Mouse (Mus musculus) kidney, postnatal 0 days (tissue): ENCODE measurements around the gene Scn8a. TPM values are rescaled to one million over a fixed set of nuclear protein-coding genes. Genes with fewer than 3 reads are reported as not detected.

Experiments used
- ATAC-seq: fragments of 200-750 bp; cut with Nextera tagmentation; replicated peaks from 2 replicates; pipeline ENCODE4 v1.8.0; 2017; ENCODE audit warnings: low read depth, moderate number of reproducible peaks, moderate TSS enrichment, moderate library complexity; ENCODE audit not compliant: low FRiP score
- DNase-seq: peaks from one replicate; pipeline ENCODE4 v3.0.0-alpha.2; 2016; ENCODE audit warnings: low spot score
- H3K27ac ChIP-seq: fragments of 300-500 bp; sonication (generic); 2 replicates; pipeline ENCODE4 v1.5.1; 2014; ENCODE audit warnings: mild to moderate bottlenecking
- H3K27me3 ChIP-seq: fragments of 300-500 bp; sonication (generic); 2 replicates; pipeline ENCODE4 v1.6.1; 2014; ENCODE audit warnings: low read length, mixed read lengths; ENCODE audit not compliant: insufficient read depth
- H3K36me3 ChIP-seq: fragments of 300-500 bp; sonication (generic); 2 replicates; pipeline ENCODE4 v1.6.1; 2014; ENCODE audit warnings: low read length, mixed read lengths; ENCODE audit not compliant: insufficient read depth
- H3K4me1 ChIP-seq: fragments of 300-500 bp; sonication (generic); replicated peaks from 2 replicates; pipeline ENCODE4 v1.6.1; 2014; ENCODE audit warnings: antibody characterized with exemption, low read length, mixed read lengths; ENCODE audit not compliant: insufficient read depth
- H3K4me2 ChIP-seq: fragments of 300-500 bp; sonication (generic); 2 replicates; pipeline ENCODE4 v1.6.1; 2014; ENCODE audit warnings: mild to moderate bottlenecking, low read length, moderate library complexity, mixed read lengths
- H3K4me3 ChIP-seq: fragments of 300-500 bp; sonication (generic); replicated peaks from 2 replicates; pipeline ENCODE4 v1.5.1; 2014; ENCODE audit warnings: low read depth, low read length
- H3K9ac ChIP-seq: fragments of 300-500 bp; sonication (generic); 2 replicates; pipeline ENCODE4 v1.6.1; 2014; ENCODE audit warnings: low read depth, low read length
- H3K9me3 ChIP-seq: fragments of 300-500 bp; sonication (generic); replicated peaks from 2 replicates; pipeline ENCODE4 v1.6.1; 2016; ENCODE audit warnings: low read length, inconsistent platforms, mixed read lengths
- CTCF ChIP-seq: IDR thresholded peaks from 2 replicates; pipeline ENCODE4 v1.5.1; 2016; ENCODE audit warnings: antibody characterized with exemption, low read depth, mild to moderate bottlenecking, moderate library complexity
- WGBS: fragments of 180-500 bp; shearing (Covaris S2); extraction: QIAGEN DNeasy Blood & Tissue Kit; methylation state at CpG from one replicate; pipeline ENCODE4 v1.1.7; 2014; 5-methylcytosine and 5-hydroxymethylcytosine counted together
- polyA plus RNA-seq: library from polyadenylated mRNA; unstranded; fragments of >200 nt; fragmentation: Nextera tagmentation; extraction: Ambion mirVana; gene quantifications from 2 replicates; pipeline ENCODE4 v1.2.1, GENCODE M21; 2015

Gene Scn8a
- polyA plus RNA-seq, 1 experiment from 2014 or later, result 5.9 TPM

DNA sequence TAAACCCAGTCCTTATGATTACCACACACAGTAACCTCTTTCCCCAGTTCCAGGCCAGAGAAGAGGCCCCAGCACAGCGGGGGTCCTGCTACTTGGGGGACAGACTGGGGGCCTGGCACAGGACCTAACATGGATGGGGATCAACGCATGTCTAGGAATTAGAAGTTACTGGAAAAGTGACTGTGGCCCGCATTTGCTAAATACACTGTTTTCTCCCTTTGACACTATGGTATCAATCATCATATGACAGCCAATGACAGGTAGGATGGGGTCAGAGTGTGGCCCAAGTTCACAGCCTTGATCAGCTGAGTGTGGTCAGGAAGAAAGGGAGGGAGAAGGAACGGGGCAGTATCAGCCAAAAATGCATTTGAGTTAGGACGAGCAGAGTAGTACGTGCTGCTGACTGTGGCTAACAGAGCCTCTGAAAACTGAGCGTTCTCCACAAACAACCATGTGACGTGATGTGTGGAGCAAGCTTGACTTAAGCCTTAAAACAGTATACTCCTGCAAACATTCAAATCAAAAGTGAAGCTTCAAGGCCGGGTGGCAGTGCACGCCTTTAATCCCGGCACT, 190.7 kb downstream of the Scn8a start:
- Histone ChIP-seq H3K4me3 (no peak overlapping the region), H3K36me3 (no peaks in the 10 kb centered on the region), H3K4me1 (peaks cover 6% of the 10 kb centered on the region), H3K27ac (no peak overlapping the region), H3K4me2 (no peak overlapping the region), H3K9me3 (no peaks in the 10 kb centered on the region), H3K27me3 (no peaks in the 10 kb centered on the region), H3K9ac (no peak overlapping the region)
- no peak for TF ChIP-seq CTCF
- 62% methylated on average over 11 of the region's 11 CpGs for WGBS
- DNase-seq, result no peak
- ATAC-seq, result no peak

DNA sequence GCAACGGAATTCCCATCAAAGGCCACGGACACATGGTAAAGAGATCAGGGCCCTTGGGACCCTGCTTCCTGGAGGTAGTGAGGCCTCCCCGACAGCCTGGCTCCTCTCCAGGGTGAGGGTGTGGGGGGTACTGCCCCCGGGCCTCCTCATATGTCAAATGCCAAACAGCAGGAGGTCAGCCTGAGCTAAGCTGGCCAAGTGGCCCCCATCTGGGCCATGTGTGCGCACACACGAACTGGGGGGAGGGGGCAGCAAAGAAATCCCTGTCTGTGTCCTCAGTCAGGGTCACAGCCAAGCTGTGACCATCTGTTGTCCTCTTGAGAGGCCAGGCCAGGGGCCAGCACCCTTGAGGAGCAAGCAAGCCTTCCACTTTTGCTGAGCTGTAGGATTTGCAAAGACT, 195.4 kb downstream of the Scn8a start:
- Histone ChIP-seq H3K4me1 (peaks cover 48% of the 10 kb centered on the region), H3K4me3 (no peak overlapping the region), H3K9me3 (no peaks in the 10 kb centered on the region), H3K27me3 (no peaks in the 10 kb centered on the region), H3K27ac (no peak overlapping the region), H3K4me2 (no peak overlapping the region), H3K36me3 (no peaks in the 10 kb centered on the region), H3K9ac (0 out of 2 replicates have a peak overlapping the region, but pooled peaks have one; percentile 13)
- no peak for TF ChIP-seq CTCF
- DNase-seq, result no peak
- WGBS, result 31% methylated on average over 6 of the region's 6 CpGs
- no peak for ATAC-seq

DNA sequence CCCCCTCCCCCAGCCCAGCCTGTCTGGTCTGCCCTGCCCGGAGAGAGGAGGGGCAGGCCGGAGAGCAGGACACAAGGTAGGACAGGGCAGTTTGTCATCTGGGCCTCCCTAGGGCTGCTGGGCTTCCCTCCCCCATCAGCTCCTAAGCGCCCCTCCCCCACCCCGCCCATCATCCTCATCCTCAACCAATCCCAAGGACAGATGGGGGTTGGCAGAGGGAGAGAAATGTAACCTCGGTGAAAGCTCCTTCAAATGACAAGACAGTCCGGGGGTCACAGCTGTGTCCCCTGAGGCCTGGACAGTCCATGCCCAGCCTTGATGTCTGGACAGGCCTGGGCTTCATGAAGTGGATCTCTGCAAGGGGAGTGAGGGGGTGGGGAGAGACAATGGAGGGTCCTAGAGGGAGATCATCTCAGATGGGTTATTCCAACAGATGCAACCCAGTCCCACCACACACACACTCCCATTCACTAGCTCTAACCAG, 196.7 kb downstream of the Scn8a start:
- H3K36me3 ChIP-seq, result no peaks in the 10 kb centered on the region
- no peak for DNase-seq
- no peak for ATAC-seq
- H3K4me2 ChIP-seq, result no peak overlapping the region
- no peak for TF ChIP-seq CTCF
- no peaks in the 10 kb centered on the region for H3K9me3 ChIP-seq
- no peaks in the 10 kb centered on the region for H3K27me3 ChIP-seq
- H3K4me1 ChIP-seq, result peaks cover 61% of the 10 kb centered on the region
- WGBS, result 17% methylated on average over 6 of the region's 6 CpGs
- no peak overlapping the region for H3K27ac ChIP-seq
- H3K9ac ChIP-seq, result 0 out of 2 replicates have a peak overlapping the region, but pooled peaks have one; percentile 23
- no peak overlapping the region for H3K4me3 ChIP-seq

DNA sequence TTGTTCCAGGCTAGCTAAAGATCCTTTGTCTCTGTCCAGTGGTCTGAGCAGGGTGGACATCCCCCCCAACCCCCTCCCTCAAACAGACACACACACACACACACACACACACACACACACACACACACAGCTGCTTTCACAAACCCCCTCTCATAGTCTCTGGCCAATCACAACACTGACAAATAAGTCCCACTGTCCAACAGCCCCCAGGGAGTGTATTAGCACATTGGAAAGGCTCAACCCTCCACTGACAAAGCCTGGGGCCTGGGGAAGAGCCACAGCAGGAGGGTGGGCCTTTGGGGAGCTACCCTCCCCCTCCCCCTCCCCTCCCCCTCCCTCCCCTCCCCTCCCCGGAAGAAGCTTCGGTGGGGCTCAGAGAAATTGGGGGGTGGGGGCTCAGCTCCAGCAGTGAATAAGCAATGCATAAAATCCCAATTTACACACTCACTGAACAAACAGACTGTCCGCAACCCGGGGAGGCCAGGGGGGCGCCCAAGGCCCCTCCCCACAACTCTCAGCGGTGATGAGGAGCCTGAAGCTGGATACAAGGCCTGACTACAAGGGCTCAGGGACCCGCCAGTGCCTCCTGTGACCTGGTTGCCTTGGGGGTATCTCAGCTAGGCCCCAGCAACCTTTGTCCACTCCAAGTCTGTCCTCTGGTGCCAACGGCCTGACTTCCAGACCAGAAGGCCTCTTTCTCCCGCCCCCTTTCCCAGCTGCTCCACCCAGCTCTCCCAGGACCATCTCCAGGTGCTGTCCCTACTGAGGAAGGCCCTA, 197.4 kb downstream of the Scn8a start:
- H3K4me1 ChIP-seq, result peaks cover 67% of the 10 kb centered on the region
- no peaks in the 10 kb centered on the region for H3K27me3 ChIP-seq
- H3K9ac ChIP-seq, result no peak overlapping the region
- DNase-seq, result no peak
- H3K27ac ChIP-seq, result peak overlapping the region; percentile 70
- WGBS, result 38% methylated on average over 7 of the region's 9 CpGs
- TF ChIP-seq CTCF, result no peak
- no peaks in the 10 kb centered on the region for H3K36me3 ChIP-seq
- no peak overlapping the region for H3K4me2 ChIP-seq
- no peak for ATAC-seq
- no peaks in the 10 kb centered on the region for H3K9me3 ChIP-seq
- H3K4me3 ChIP-seq, result no peak overlapping the region

DNA sequence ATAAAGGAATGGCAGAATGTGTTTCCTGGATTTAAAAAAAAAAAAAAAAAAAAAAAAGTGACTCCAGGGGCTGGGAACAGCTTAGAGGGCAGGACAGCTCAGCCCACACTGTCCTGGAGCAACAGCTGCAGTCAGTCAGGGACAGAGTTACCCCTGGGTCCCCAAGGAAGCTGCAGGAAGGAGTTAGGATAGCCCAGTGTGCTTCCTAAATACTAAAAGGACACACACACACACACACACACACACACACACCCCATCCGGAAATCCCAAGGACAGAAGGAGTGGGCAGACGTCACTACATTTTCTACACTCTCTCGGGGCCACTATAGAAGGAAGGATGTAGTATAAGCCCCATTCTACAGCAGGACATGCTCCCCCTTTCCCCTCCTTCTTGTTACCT, 198.4 kb downstream of the Scn8a start:
- 0 out of 2 replicates have a peak overlapping the region, but pooled peaks have one; percentile 2 for H3K9ac ChIP-seq
- H3K27me3 ChIP-seq, result no peaks in the 10 kb centered on the region
- H3K36me3 ChIP-seq, result no peaks in the 10 kb centered on the region
- no peak for TF ChIP-seq CTCF
- H3K4me2 ChIP-seq, result no peak overlapping the region
- ATAC-seq (no peak), DNase-seq (peak; percentile 74)
- no peaks in the 10 kb centered on the region for H3K9me3 ChIP-seq
- 35% methylated on average over 3 of the region's 3 CpGs for WGBS
- peaks cover 75% of the 10 kb centered on the region for H3K4me1 ChIP-seq
- peak overlapping the region; percentile 70; the same call in 1 of the 2 replicates for H3K27ac ChIP-seq
- H3K4me3 ChIP-seq, result no peak overlapping the region

DNA sequence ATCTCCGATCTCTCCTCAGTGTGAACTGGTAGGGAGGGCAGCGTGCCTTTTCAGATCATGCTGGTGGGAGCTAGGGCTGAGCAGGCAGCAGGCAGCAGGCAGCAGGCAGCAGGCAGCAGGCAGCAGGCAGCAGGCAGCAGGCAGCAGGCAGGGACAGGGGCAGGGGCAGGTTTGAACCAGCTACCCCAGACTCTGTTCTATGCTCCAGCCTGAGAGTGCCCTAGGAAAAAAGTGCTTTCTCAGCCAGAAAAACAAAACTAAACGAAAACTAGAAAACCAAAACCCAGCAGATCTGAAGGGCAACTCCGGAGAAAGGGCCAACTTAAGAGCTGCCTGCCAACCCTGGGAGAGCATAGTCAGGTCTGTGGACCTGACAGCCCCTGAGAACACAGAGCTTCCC, 199.0 kb downstream of the Scn8a start:
- Histone ChIP-seq H3K27ac (peak overlapping the region; percentile 82), H3K4me2 (no peak overlapping the region), H3K9ac (no peak overlapping the region), H3K27me3 (no peaks in the 10 kb centered on the region), H3K4me1 (peaks cover 77% of the 10 kb centered on the region), H3K4me3 (no peak overlapping the region), H3K9me3 (no peaks in the 10 kb centered on the region), H3K36me3 (no peaks in the 10 kb centered on the region)
- WGBS, result 62% methylated on average over 4 of the region's 4 CpGs
- DNase-seq (no peak), ATAC-seq (no peak)
- TF ChIP-seq CTCF, result no peak
